Mouse (Mus musculus) C2C12 (cell line): Measurements from ENCODE around the gene Ddias.

Experiments
- CTCF ChIP-seq: IDR thresholded peaks from one replicate; pipeline ENCODE4 v1.5.1; 2011; ENCODE audit not compliant: control insufficient read depth, insufficient read depth, insufficient read length
- MAX ChIP-seq: IDR thresholded peaks from one replicate; pipeline ENCODE4 v1.6.1; 2011; ENCODE audit warnings: mild to moderate bottlenecking, control low read depth

DNA sequence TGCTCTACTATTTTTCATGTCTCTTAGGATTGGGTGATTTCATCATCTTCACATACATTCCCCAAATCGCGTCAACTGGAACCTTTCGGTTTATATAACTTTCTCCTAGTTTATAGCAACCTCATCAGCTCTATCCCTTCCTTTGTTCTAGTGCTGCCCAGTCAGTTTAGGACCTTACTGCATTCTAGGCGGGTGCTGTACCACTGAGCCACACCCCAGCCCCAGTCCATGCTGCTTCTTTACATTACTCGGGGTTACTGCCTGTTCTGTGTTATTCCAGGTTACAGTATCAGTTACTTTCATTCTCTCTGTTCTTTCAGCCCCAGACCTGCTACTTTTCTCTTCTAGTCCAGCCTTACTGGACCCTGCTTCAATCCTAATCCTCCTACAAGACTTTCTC is 13.2 kb upstream of the Ddias start:
- no peak for TF ChIP-seq MAX
- TF ChIP-seq CTCF = no peak
